ENCODE assay signal across 19 mouse cellular contexts in genomic region chr14:29796396-29796795, GRCm38 (mm10).
"Had no signal": no experiment of that assay in that cellular context is flagged by ENCODE, and none has a peak within 500 bp of the region (broad histone marks: within the 10 kb centered on the region; RNA-seq: fewer than 3 reads in every experiment).

No protein-coding gene starts in this region.

- ATAC-seq: midbrain, embryonic 16.5 days had no signal

- H3K36me3 ChIP-seq: midbrain, embryonic 10.5 days; midbrain, embryonic 12.5 days; neural tube, embryonic 13.5 days; neural tube, embryonic 15.5 days had no signal

- H3K27me3 ChIP-seq: midbrain, embryonic 12.5 days; neural tube, embryonic 13.5 days; neural tube, embryonic 15.5 days had no signal

- H3K4me2 ChIP-seq: lung, embryonic 14.5 days; midbrain, embryonic 12.5 days; neural tube, embryonic 13.5 days; neural tube, embryonic 15.5 days had no signal

- H3K4me3 ChIP-seq: midbrain, embryonic 10.5 days; midbrain, embryonic 12.5 days; myocyte; neural tube, embryonic 13.5 days; neural tube, embryonic 15.5 days had no signal

- H3K9me3 ChIP-seq: midbrain, embryonic 10.5 days; midbrain, embryonic 12.5 days; neural tube, embryonic 13.5 days; neural tube, embryonic 15.5 days had no signal

- DNase-seq: lung, adult 18-20 months; lung, embryonic 14.5 days; lung, postnatal 10 days; lung, postnatal 4 days; midbrain, embryonic 14.5 days; retina, postnatal 1 day; right cerebral cortex, adult 18-20 months; right cerebral cortex, postnatal 25 days; right cerebral cortex, postnatal 4 days; spleen, adult 18-20 months; thymus, adult 18-20 months; thymus, postnatal 14 days; thymus, postnatal 36 days had no signal

- H3K27ac ChIP-seq: midbrain, embryonic 10.5 days; midbrain, embryonic 12.5 days; neural tube, embryonic 13.5 days; neural tube, embryonic 15.5 days had no signal

- H3K9ac ChIP-seq: lung, embryonic 14.5 days; midbrain, embryonic 12.5 days; neural tube, embryonic 13.5 days; neural tube, embryonic 15.5 days had no signal
